Mouse (Mus musculus): ENCODE data around the gene Cpn2. TPM values are rescaled to one million over a fixed set of nuclear protein-coding genes. Genes with fewer than 3 reads are reported as not detected.

The Cpn2 gene
- polyA plus RNA-seq, 1 experiment from 2014 or later = not detected

Other genes with a start within 250 kb of the Cpn2 start
- not detected in 3 replicates for gene Hes1, start 203.1 kb downstream of the Cpn2 start, polyA plus RNA-seq (2018)
- not detected in 3 replicates for gene Lrrc15, start 15.8 kb upstream of the Cpn2 start, polyA plus RNA-seq (2018)
- 0.15 to 0.60 TPM (median 0.21 TPM) in 3 replicates for gene Gp5, start 43.3 kb upstream of the Cpn2 start, polyA plus RNA-seq (2018)
- gene Atp13a3, start 138.5 kb upstream of the Cpn2 start, polyA plus RNA-seq (2018) = 26.9 to 42.2 TPM (median 30.1 TPM) in 3 replicates

All from macrophage (primary cell).